Mouse (Mus musculus): ENCODE measurements around the gene Banp.

The Banp gene

GRCm38 (mm10) chr8:122022705-122023104 is 73.2 kb downstream of the Banp start:
- DNase-seq: no peak

- DNase-seq: no peak
Measured at GRCm38 (mm10) chr8:122025546-122025945, 76.0 kb downstream of the Banp start.

- no peak for DNase-seq
Measured at GRCm38 (mm10) chr8:122028116-122028515, 78.6 kb downstream of the Banp start.

GRCm38 (mm10) chr8:122030965-122031364 is 81.4 kb downstream of the Banp start:
- no peak for DNase-seq

- no peak for DNase-seq
Measured at GRCm38 (mm10) chr8:122032741-122033140, 83.2 kb downstream of the Banp start.

GRCm38 (mm10) chr8:122035543-122035942 is 86.0 kb downstream of the Banp start:
- no peak for DNase-seq

- DNase-seq: no peak
Measured at GRCm38 (mm10) chr8:122036325-122036724, 86.8 kb downstream of the Banp start.

GRCm38 (mm10) chr8:122037279-122037678 is 87.7 kb downstream of the Banp start:
- no peak for DNase-seq

- DNase-seq: no peak
Measured at GRCm38 (mm10) chr8:122038076-122038475, 88.5 kb downstream of the Banp start.

GRCm38 (mm10) chr8:122039452-122039851 is 89.9 kb downstream of the Banp start:
- no peak for DNase-seq

- peak; percentile 6 for DNase-seq
Measured at GRCm38 (mm10) chr8:122047206-122047870, 97.8 kb downstream of the Banp start.

- no peak for DNase-seq
Measured at GRCm38 (mm10) chr8:122049266-122049665, 99.7 kb downstream of the Banp start.

- no peak for DNase-seq
Measured at GRCm38 (mm10) chr8:122049923-122050322, 100.4 kb downstream of the Banp start.

GRCm38 (mm10) chr8:122050620-122051019 is 101.1 kb downstream of the Banp start:
- DNase-seq: peak; percentile 7

- DNase-seq: no peak
Measured at GRCm38 (mm10) chr8:122055321-122055720, 105.8 kb downstream of the Banp start.

GRCm38 (mm10) chr8:122056113-122056512 is 106.6 kb downstream of the Banp start:
- no peak for DNase-seq

- no peak for DNase-seq
Measured at GRCm38 (mm10) chr8:122056882-122057281, 107.3 kb downstream of the Banp start.

GRCm38 (mm10) chr8:122058510-122058909 is 109.0 kb downstream of the Banp start:
- DNase-seq: no peak

- DNase-seq: no peak
Measured at GRCm38 (mm10) chr8:122058951-122059350, 109.4 kb downstream of the Banp start.

GRCm38 (mm10) chr8:122062508-122063223 is 113.1 kb downstream of the Banp start:
- no peak for DNase-seq

- DNase-seq: no peak
Measured at GRCm38 (mm10) chr8:122064353-122064752, 114.8 kb downstream of the Banp start.

GRCm38 (mm10) chr8:122067783-122068505 is 118.4 kb downstream of the Banp start:
- DNase-seq: peak; percentile 14

GRCm38 (mm10) chr8:122068609-122069008 is 119.1 kb downstream of the Banp start:
- DNase-seq: no peak

- no peak for DNase-seq
Measured at GRCm38 (mm10) chr8:122069281-122069680, 119.7 kb downstream of the Banp start.
